35 mouse cellular contexts compared by ENCODE assay signal in genomic region chr10:127962451-127962850, GRCm38 (mm10). TPM values are rescaled to one million over a fixed set of nuclear protein-coding genes. Genes with fewer than 3 reads are reported as not detected.
"Had no signal": no experiment of that assay in that cellular context is flagged by ENCODE, and none has a peak within 500 bp of the region (broad histone marks: within the 10 kb centered on the region; RNA-seq: fewer than 3 reads in every experiment).

No protein-coding gene starts in this region.

- H3K27me3 ChIP-seq: heart, embryonic 12.5 days; hindbrain, embryonic 12.5 days; intestine, embryonic 15.5 days; kidney, embryonic 15.5 days; limb, embryonic 12.5 days; liver, embryonic 13.5 days; liver, embryonic 15.5 days had no signal

- H3K4me2 ChIP-seq: heart, embryonic 12.5 days; hindbrain, embryonic 12.5 days; hindbrain, embryonic 14.5 days; intestine, embryonic 15.5 days; kidney, embryonic 15.5 days; limb, embryonic 12.5 days; liver, embryonic 13.5 days; liver, embryonic 15.5 days had no signal

- ATAC-seq: forebrain, embryonic 16.5 days; hindbrain, embryonic 16.5 days; inflammation-experienced regulatory T-cells, adult 6 months; intestine, embryonic 15.5 days; intestine, postnatal 0 days had no signal

- DNase-seq: gastrocnemius, adult 2 months; gastrocnemius, postnatal 10 days; gastrocnemius, postnatal 25 days; heart, postnatal 10 days; heart, postnatal 36 days; kidney, adult 18-20 months; kidney, postnatal 25 days; liver; liver, embryonic 13.5 days had no signal

- H3K4me1 ChIP-seq: heart, embryonic 10.5 days; hindbrain, embryonic 10.5 days; hindbrain, embryonic 12.5 days; intestine, embryonic 15.5 days; kidney, embryonic 15.5 days; limb, embryonic 10.5 days; limb, embryonic 12.5 days; liver, embryonic 13.5 days; liver, embryonic 15.5 days had no signal

- H3K9me3 ChIP-seq: heart, embryonic 10.5 days; hindbrain, embryonic 12.5 days; intestine, embryonic 15.5 days; kidney, embryonic 15.5 days; limb, embryonic 10.5 days; limb, embryonic 12.5 days; liver, embryonic 13.5 days; liver, embryonic 15.5 days had no signal

- H3K9ac ChIP-seq: heart, embryonic 12.5 days; hindbrain, embryonic 12.5 days; hindbrain, embryonic 14.5 days; intestine, embryonic 15.5 days; kidney, embryonic 15.5 days; limb, embryonic 12.5 days; liver, embryonic 13.5 days; liver, embryonic 15.5 days had no signal

- H3K36me3 ChIP-seq: heart, embryonic 10.5 days; heart, embryonic 12.5 days; hindbrain, embryonic 10.5 days; hindbrain, embryonic 12.5 days; intestine, embryonic 15.5 days; kidney, embryonic 15.5 days; limb, embryonic 10.5 days; limb, embryonic 12.5 days; liver, embryonic 13.5 days; liver, embryonic 15.5 days had no signal

- H3K27ac ChIP-seq: gastrocnemius, adult 2 months; heart, embryonic 10.5 days; hindbrain, embryonic 10.5 days; hindbrain, embryonic 12.5 days; hindbrain, embryonic 14.5 days; intestine, embryonic 15.5 days; kidney, embryonic 15.5 days; kidney, postnatal 0 days; layer of hippocampus, adult 2 months; left cerebral cortex, adult 2 months; limb, embryonic 10.5 days; limb, embryonic 12.5 days; liver, embryonic 13.5 days; liver, embryonic 15.5 days had no signal

- H3K4me3 ChIP-seq: gastrocnemius, adult 2 months; heart, embryonic 10.5 days; heart, embryonic 12.5 days; hindbrain, embryonic 10.5 days; hindbrain, embryonic 12.5 days; intestine, embryonic 15.5 days; kidney, embryonic 15.5 days; layer of hippocampus, adult 2 months; left cerebral cortex, adult 2 months; limb, embryonic 10.5 days; limb, embryonic 12.5 days; liver, embryonic 13.5 days; liver, embryonic 15.5 days had no signal

RNA-seq across cellular contexts. Expression of gene Hsd17b6, which starts 45.0 kb away (rescaled TPM):
- total RNA-seq: gastrocnemius, adult 2 months; gastrocnemius, postnatal 10 days; gastrocnemius, postnatal 25 days; granulocyte monocyte progenitor cell, adult 5-6 weeks; heart, adult 8-10 months; heart, postnatal 10 days; heart, postnatal 36 days; layer of hippocampus, adult 2 months; layer of hippocampus, postnatal 10 days; layer of hippocampus, postnatal 25 days; left cerebral cortex, adult 2 months; left cerebral cortex, postnatal 14 days; left cerebral cortex, postnatal 36 days had no signal
- polyA plus RNA-seq: forebrain, embryonic 16.5 days; heart, embryonic 10.5 days; heart, embryonic 12.5 days; heart, embryonic 14.5 days; heart, embryonic 16.5 days; hindbrain, embryonic 10.5 days; hindbrain, embryonic 12.5 days; hindbrain, embryonic 14.5 days; hindbrain, embryonic 16.5 days; inflammation-experienced regulatory T-cells, adult 6 months; kidney, embryonic 15.5 days; kidney, postnatal 0 days; limb, embryonic 10.5 days; limb, embryonic 12.5 days; limb, embryonic 14.5 days; liver, embryonic 13.5 days had no signal
